Mouse (Mus musculus) erythroblast, embryonic 14.5 days (primary cell): ENCODE results near the gene Fbxo24. TPM values are rescaled to one million over a fixed set of nuclear protein-coding genes. Genes with fewer than 3 reads are reported as not detected.
"Not testable (repeated sequence)": the region's sequence is repeated elsewhere in the genome, so short reads cannot be mapped to it uniquely, and the experiment has no call there.

Experiments used
- H3K27me3 ChIP-seq: 2 replicates; pipeline ENCODE4 v1.6.1; 2012; ENCODE audit warnings: inconsistent platforms; ENCODE audit not compliant: control insufficient read depth
- H3K36me3 ChIP-seq: 2 replicates; pipeline ENCODE4 v1.6.1; 2012; ENCODE audit warnings: mild to moderate bottlenecking, inconsistent platforms; ENCODE audit not compliant: control insufficient read depth
- H3K4me1 ChIP-seq: 2 replicates; pipeline ENCODE4 v1.6.1; 2012; ENCODE audit warnings: inconsistent platforms; ENCODE audit not compliant: control insufficient read depth
- H3K4me3 ChIP-seq: replicated peaks from 2 replicates; pipeline ENCODE3; 2012; ENCODE audit warnings: moderate library complexity, mild to moderate bottlenecking, inconsistent platforms
- H3K9me3 ChIP-seq: 2 replicates; pipeline ENCODE4 v1.6.1; 2012; ENCODE audit warnings: low read length, inconsistent platforms, mixed read lengths; ENCODE audit not compliant: control insufficient read depth
- GATA1 ChIP-seq: IDR thresholded peaks from 2 replicates; pipeline ENCODE4 v1.6.1; 2012; ENCODE audit warnings: low read length, inconsistent platforms, mixed read lengths
- TAL1 ChIP-seq: IDR thresholded peaks from 3 replicates; pipeline ENCODE4 v1.6.1; 2012; ENCODE audit warnings: low read length, inconsistent platforms, mixed read lengths
- polyA plus RNA-seq: library from polyadenylated mRNA; stranded (reverse); fragments of >175 nt; gene quantifications from 2 replicates; pipeline ENCODE4 v1.2.3, GENCODE M21; 2012

Gene Fbxo24
- polyA plus RNA-seq, 1 experiment: not detected

- H3K4me1 ChIP-seq: peaks cover 54% of the 10 kb centered on the region
- H3K9me3 ChIP-seq: no peaks in the 10 kb centered on the region
- peaks cover 45% of the 10 kb centered on the region for H3K36me3 ChIP-seq
- TF ChIP-seq GATA1 (no peak), TAL1 (no peak)
- peak overlapping the region; percentile 99 for H3K4me3 ChIP-seq
- no peaks in the 10 kb centered on the region for H3K27me3 ChIP-seq
Observed at GRCm38 (mm10) chr5:137629906-137630545, 1.2 kb upstream of the Fbxo24 start.

- H3K36me3 ChIP-seq: peaks cover 38% of the 10 kb centered on the region
- H3K4me1 ChIP-seq: peaks cover 54% of the 10 kb centered on the region
- H3K27me3 ChIP-seq: peaks cover 2% of the 10 kb centered on the region; the same call in 1 of the 2 replicates
- no peak for TF ChIP-seq TAL1
- no peaks in the 10 kb centered on the region for H3K9me3 ChIP-seq
- H3K4me3 ChIP-seq: peak overlapping the region; percentile 99
Observed at GRCm38 (mm10) chr5:137629306-137629721, 512 bp upstream of the Fbxo24 start.

DNA sequence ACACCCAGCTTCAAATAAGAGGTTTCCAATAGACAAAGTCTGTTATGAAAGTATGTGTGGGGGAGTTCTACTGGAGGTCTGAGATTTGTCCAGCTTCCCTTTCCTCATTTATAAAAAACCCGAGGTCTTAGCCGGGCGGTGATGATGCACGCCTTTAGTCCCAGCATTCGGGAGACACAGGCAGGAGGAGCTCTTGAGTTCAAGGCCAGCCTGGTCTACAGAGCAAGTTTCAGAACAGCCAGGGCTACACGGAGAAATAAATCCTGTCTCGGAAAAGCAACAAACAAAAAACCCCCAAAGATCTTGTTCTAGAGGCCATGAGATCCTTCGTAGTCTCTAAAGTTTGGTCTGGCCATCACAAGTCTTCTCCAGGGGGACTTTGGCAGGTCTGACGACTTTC lies 811 bp downstream of the Fbxo24 start:
- H3K27me3 ChIP-seq: peaks cover 2% of the 10 kb centered on the region; the same call in 1 of the 2 replicates
- no peak for TF ChIP-seq GATA1
- no peak for TF ChIP-seq TAL1
- H3K4me1 ChIP-seq: peaks cover 53% of the 10 kb centered on the region
- H3K4me3 ChIP-seq: peak overlapping the region; percentile 99
- peaks cover 1% of the 10 kb centered on the region for H3K9me3 ChIP-seq
- H3K36me3 ChIP-seq: peaks cover 25% of the 10 kb centered on the region

- no peak for TF ChIP-seq GATA1
- TF ChIP-seq TAL1: no peak
- peaks cover 12% of the 10 kb centered on the region for H3K27me3 ChIP-seq
- no peaks in the 10 kb centered on the region for H3K36me3 ChIP-seq
- H3K4me1 ChIP-seq: peaks cover 20% of the 10 kb centered on the region
- no peak overlapping the region for H3K4me3 ChIP-seq
- peaks cover 4% of the 10 kb centered on the region for H3K9me3 ChIP-seq
Observed at GRCm38 (mm10) chr5:137623937-137624530, 4.8 kb downstream of the Fbxo24 start.

DNA sequence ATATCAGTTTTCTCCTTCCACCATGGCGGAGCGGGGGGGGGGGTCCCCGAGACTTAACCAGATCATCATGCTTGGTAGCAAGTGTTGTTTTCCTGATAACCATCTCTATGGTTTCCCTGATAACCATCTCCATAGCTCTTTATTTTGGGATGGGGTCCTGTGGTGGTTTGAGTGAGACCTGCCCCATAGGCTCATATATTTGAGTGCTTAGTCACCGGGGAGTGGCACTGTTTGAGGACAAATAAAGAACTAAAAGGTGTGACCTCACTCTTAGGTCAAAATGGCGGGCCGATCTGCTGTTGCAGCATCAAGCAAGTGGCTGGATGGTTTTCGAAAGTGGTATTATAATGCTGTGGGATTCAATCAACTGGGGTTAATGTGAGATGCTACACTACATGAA lies 13.5 kb downstream of the Fbxo24 start:
- no peak overlapping the region for H3K4me3 ChIP-seq
- peaks cover 26% of the 10 kb centered on the region for H3K27me3 ChIP-seq

GRCm38 (mm10) chr5:137614921-137615320 lies 13.9 kb downstream of the Fbxo24 start:
- H3K9me3 ChIP-seq, H3K4me3 ChIP-seq, H3K36me3 ChIP-seq: not testable (repeated sequence)
- peaks cover 11% of the 10 kb centered on the region for H3K4me1 ChIP-seq
- peaks cover 29% of the 10 kb centered on the region for H3K27me3 ChIP-seq

More for the DNA sequence above, 13.5 kb downstream of the Fbxo24 start:
- Histone ChIP-seq H3K4me1 (peaks cover 11% of the 10 kb centered on the region), H3K9me3 (no peaks in the 10 kb centered on the region), H3K36me3 (no peaks in the 10 kb centered on the region)
- TF ChIP-seq TAL1 (no peak), GATA1 (no peak)

DNA sequence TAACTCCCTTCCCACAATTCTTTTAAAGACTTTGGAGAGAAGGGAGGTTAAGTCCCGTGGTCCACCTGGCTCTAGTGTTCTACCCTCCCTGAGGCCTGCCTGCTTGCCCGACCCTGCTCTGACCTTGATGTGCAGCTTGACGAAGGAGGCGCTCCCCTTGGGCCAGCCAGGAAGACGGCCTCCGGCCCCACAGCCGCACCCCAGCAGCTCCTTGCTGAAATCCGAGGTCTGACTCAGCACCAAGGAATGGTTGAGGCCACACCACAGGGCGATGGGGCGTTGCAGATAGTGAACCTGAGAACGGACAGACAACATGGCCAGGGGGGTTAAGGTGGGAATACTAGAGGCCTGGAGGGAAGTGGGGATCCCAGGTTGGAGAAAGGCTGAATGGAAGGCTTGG lies 15.3 kb downstream of the Fbxo24 start, which contains the start of gene Pcolce:
TSS of gene Pcolce (minus strand) at position 235 of the 400 bp plus-strand sequence.
- Histone ChIP-seq H3K9me3 (no peaks in the 10 kb centered on the region), H3K4me3 (no peak within 1 kb of the TSS), H3K36me3 (no peaks in the 10 kb centered on the region), H3K27me3 (peaks cover 29% of the 10 kb centered on the region), H3K4me1 (peaks cover 13% of the 10 kb centered on the region)
- TF ChIP-seq GATA1 (no peak), TAL1 (no peak)

GRCm38 (mm10) chr5:137613076-137613475 lies 15.7 kb downstream of the Fbxo24 start:
- H3K36me3 ChIP-seq: no peaks in the 10 kb centered on the region
- peaks cover 29% of the 10 kb centered on the region for H3K27me3 ChIP-seq
- no peak overlapping the region for H3K4me3 ChIP-seq
- peaks cover 14% of the 10 kb centered on the region for H3K4me1 ChIP-seq
- no peaks in the 10 kb centered on the region for H3K9me3 ChIP-seq
- no peak for TF ChIP-seq TAL1
- no peak for TF ChIP-seq GATA1

DNA sequence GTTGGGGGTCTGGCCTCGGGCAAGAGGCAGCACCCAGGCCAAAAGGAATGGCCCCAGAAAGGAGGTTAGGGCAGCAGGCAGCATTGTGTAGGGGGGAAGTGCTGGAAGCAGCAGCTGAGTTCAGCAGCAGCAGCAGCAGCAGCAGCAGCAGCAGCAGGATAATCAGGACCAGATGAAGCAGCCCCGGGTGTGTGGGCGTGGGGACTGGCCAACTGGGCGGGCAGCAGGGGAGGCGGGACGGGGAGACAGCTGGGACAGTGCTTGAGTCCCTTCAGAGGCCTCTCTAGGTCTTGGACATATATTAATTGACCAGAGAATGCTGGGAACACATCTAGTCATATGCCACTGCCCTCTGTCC lies 17.6 kb downstream of the Fbxo24 start:
- TF ChIP-seq TAL1: no peak
- no peak for TF ChIP-seq GATA1
- peaks cover 20% of the 10 kb centered on the region for H3K4me1 ChIP-seq
- H3K27me3 ChIP-seq: peaks cover 31% of the 10 kb centered on the region
- H3K9me3 ChIP-seq: no peaks in the 10 kb centered on the region
- H3K36me3 ChIP-seq: peaks cover 5% of the 10 kb centered on the region
- H3K4me3 ChIP-seq: no peak overlapping the region
